Mouse (Mus musculus) embryonic fibroblast, embryonic 13.5 days (primary cell): ENCODE data around the gene Zfp704. TPM values are rescaled to one million over a fixed set of nuclear protein-coding genes. Genes with fewer than 3 reads are reported as not detected.
"Not testable (repeated sequence)": the region's sequence is repeated elsewhere in the genome, so short reads cannot be mapped to it uniquely, and the experiment has no call there.

Source experiments
- H3K27ac ChIP-seq: 2 replicates; pipeline ENCODE4 v1.5.1; 2012; ENCODE audit warnings: low read length, control low read depth, inconsistent platforms; ENCODE audit not compliant: insufficient read depth
- H3K4me1 ChIP-seq: 2 replicates; pipeline ENCODE4 v1.6.1; 2011; ENCODE audit warnings: low read length; ENCODE audit not compliant: control insufficient read depth, insufficient read depth
- H3K4me3 ChIP-seq: 2 replicates; pipeline ENCODE4 v1.5.1; 2011; ENCODE audit warnings: mild to moderate bottlenecking, control low read depth, low read length; ENCODE audit not compliant: insufficient read depth
- CTCF ChIP-seq: IDR thresholded peaks from 2 replicates; pipeline ENCODE4 v1.5.1; 2011; ENCODE audit warnings: mild to moderate bottlenecking, control low read depth, low read length, moderate library complexity, borderline replicate concordance; ENCODE audit not compliant: insufficient read depth
- POLR2A ChIP-seq: IDR thresholded peaks from 2 replicates; pipeline ENCODE4 v1.6.1; 2011; ENCODE audit warnings: low read depth, mild to moderate bottlenecking, control low read depth, low read length, moderate library complexity
- polyA plus RNA-seq: library from polyadenylated mRNA; stranded (reverse); fragments of >200 nt; gene quantifications from 2 replicates; pipeline ENCODE4 v1.2.4, GENCODE M21; 2011; ENCODE audit warnings: low read depth; ENCODE audit not compliant: missing spikeins, insufficient read length

Gene Zfp704
- polyA plus RNA-seq, 1 experiment: 8.2 TPM

DNA sequence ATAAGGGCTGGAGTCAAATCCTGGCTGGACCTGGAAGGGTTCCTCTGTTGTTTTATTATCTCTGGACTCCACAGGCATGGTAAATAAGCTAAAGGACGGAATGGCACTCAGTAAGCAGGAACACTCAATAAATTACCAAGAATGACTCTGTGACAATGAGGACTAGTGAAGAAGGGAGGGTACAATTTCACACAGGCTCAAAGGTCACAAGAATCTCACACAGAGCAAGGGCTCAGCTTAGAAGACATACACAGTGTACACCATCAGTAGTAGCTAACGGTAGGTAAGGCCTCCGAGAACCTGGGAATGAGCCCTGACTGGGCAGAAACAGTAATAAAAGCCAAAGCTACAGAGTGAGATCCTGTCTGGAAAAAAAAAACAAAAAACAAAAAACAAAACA is 29.8 kb downstream of the Zfp704 start:
- H3K4me3 ChIP-seq: no peak overlapping the region
- no peak overlapping the region for H3K27ac ChIP-seq
- H3K4me1 ChIP-seq: no peaks in the 10 kb centered on the region
- TF ChIP-seq CTCF (no peak), POLR2A (no peak)

- Histone ChIP-seq H3K27ac (no peak overlapping the region), H3K4me1 (peaks cover 9% of the 10 kb centered on the region), H3K4me3 (no peak overlapping the region)
- TF ChIP-seq POLR2A: no peak
- no peak for TF ChIP-seq CTCF
These were observed 30.7 kb downstream of the Zfp704 start for GRCm38 (mm10) chr3:9579028-9579643.

DNA sequence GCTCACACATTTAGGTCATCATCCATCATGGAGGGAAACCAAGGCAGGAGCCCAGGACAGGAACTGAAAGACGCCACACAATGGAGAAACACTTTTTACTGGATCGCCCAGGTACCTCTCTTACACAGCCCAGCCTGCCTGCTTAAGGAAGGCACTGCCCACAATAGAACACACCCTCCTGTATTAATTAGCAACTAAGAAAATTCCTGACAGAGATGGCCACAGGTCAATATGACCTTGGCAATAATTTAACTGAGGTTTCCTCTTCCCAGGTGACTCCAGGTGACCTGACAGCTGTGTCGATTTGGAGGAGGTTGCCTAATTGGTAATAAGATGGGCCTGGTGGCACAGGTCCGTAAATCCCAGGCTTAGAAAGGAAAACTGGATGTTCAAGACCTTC is 33.0 kb downstream of the Zfp704 start:
- no peak overlapping the region for H3K27ac ChIP-seq
- H3K4me1 ChIP-seq: peaks cover 18% of the 10 kb centered on the region
- no peak for TF ChIP-seq CTCF
- no peak for TF ChIP-seq POLR2A
- H3K4me3 ChIP-seq: no peak overlapping the region

DNA sequence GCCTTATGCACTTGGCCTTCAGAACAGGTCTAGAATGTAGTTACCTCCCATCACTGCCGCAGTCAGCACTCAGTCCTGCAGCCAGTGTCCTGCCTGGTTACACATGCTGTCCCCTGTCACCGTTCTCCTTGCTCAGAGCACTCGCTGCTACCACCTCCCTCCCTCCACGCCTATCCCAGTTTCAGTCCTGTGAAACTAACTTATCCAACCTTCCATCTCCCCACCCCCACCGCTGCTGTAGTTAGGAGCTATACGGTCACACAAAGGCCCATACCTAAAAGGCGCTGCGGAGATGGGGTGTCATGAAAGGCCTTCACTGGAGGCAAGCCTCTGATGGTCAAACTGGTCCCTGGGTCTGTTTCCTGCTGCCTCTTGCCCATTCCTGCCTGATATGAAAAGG is 35.6 kb downstream of the Zfp704 start:
- H3K4me3 ChIP-seq: no peak overlapping the region
- no peak for TF ChIP-seq POLR2A
- TF ChIP-seq CTCF: no peak
- no peak overlapping the region for H3K27ac ChIP-seq
- H3K4me1 ChIP-seq: peaks cover 18% of the 10 kb centered on the region

- Histone ChIP-seq H3K4me1 (peaks cover 18% of the 10 kb centered on the region), H3K4me3 (no peak overlapping the region), H3K27ac (no peak overlapping the region)
- TF ChIP-seq CTCF (no peak), POLR2A (no peak)
These were observed 36.3 kb downstream of the Zfp704 start for GRCm38 (mm10) chr3:9573581-9573980.

DNA sequence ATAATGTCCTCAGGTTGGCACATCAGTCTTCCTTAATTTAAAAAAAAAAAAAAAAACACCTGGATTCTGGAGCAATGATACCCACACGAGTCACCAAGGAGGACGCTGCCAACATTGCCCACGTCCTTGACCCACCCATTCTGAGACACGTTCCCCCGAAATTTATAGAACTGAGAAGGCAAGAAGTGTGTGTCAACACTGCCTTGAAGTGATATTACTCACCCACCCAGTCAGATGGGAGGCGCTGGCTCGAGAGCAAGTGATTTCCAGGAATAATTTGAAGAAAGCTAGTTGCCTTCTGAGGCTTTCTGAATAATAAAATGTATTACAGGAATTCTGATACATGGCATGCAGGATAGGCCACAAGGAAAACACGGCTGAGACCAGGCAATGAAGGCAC is 37.6 kb downstream of the Zfp704 start:
- Histone ChIP-seq H3K4me1 (peaks cover 18% of the 10 kb centered on the region), H3K27ac (no peak overlapping the region), H3K4me3 (no peak overlapping the region)
- TF ChIP-seq CTCF (no peak), POLR2A (no peak)

GRCm38 (mm10) chr3:9570782-9571181 is 39.1 kb downstream of the Zfp704 start:
- H3K4me1 ChIP-seq: peaks cover 20% of the 10 kb centered on the region
- H3K27ac ChIP-seq: no peak overlapping the region
- TF ChIP-seq CTCF: no peak
- TF ChIP-seq POLR2A: no peak
- no peak overlapping the region for H3K4me3 ChIP-seq

GRCm38 (mm10) chr3:9569706-9570105 is 40.2 kb downstream of the Zfp704 start:
- not testable (repeated sequence) for H3K4me3 ChIP-seq, H3K27ac ChIP-seq
- peaks cover 16% of the 10 kb centered on the region for H3K4me1 ChIP-seq

DNA sequence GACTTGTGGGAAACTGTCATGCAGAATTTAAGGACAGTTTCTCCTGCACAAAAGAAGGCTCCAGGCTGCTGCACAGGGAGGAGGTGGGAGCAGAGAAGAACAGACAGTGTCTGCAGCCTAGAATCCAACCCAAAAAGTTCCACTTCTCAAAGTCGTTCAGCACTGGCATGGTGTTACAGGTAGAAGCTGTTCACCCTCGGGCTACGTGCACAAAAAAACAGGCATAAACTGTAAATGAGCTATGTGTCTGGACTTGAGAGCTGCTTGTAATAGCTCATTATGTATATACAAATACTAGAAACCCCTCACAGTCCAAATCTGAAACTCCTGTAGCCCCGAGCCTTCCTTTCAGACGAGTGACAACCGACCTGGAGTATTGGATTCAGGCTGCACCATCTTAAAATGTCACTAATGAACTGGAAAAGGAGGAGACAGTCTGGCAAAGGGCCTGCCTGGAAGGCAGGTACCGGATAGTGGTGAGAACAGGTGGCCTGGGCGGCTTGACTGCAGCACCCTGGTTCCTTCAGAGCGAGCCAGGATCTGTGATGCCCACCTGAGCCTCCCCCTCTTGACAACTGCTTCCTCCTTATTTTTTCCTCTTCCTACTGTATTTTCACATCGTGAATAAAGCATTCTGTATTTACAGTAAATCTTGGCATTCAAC is 41.2 kb downstream of the Zfp704 start:
- peaks cover 9% of the 10 kb centered on the region for H3K4me1 ChIP-seq
- H3K27ac ChIP-seq: no peak overlapping the region
- TF ChIP-seq CTCF (no peak), POLR2A (no peak)
- no peak overlapping the region for H3K4me3 ChIP-seq

GRCm38 (mm10) chr3:9567948-9568347 is 41.9 kb downstream of the Zfp704 start:
- no peak overlapping the region for H3K27ac ChIP-seq
- no peak for TF ChIP-seq CTCF
- no peak for TF ChIP-seq POLR2A
- H3K4me1 ChIP-seq: peaks cover 9% of the 10 kb centered on the region
- H3K4me3 ChIP-seq: no peak overlapping the region

- peaks cover 4% of the 10 kb centered on the region; the same call in 1 of the 2 replicates for H3K4me1 ChIP-seq
- no peak overlapping the region for H3K27ac ChIP-seq
- no peak overlapping the region for H3K4me3 ChIP-seq
- no peak for TF ChIP-seq POLR2A
- no peak for TF ChIP-seq CTCF
These were observed 43.1 kb downstream of the Zfp704 start for GRCm38 (mm10) chr3:9566831-9567230.
